Mouse (Mus musculus): ENCODE results near the gene Pcsk6. TPM values are rescaled to one million over a fixed set of nuclear protein-coding genes. Genes with fewer than 3 reads are reported as not detected.
A peak's percentile ranks its signal among the peaks of the same experiment; 100 is the strongest.

Gene Pcsk6
- total and polyA plus RNA-seq, 2 experiments from 2014 or later: 2.1 to 13.0 TPM

DNA sequence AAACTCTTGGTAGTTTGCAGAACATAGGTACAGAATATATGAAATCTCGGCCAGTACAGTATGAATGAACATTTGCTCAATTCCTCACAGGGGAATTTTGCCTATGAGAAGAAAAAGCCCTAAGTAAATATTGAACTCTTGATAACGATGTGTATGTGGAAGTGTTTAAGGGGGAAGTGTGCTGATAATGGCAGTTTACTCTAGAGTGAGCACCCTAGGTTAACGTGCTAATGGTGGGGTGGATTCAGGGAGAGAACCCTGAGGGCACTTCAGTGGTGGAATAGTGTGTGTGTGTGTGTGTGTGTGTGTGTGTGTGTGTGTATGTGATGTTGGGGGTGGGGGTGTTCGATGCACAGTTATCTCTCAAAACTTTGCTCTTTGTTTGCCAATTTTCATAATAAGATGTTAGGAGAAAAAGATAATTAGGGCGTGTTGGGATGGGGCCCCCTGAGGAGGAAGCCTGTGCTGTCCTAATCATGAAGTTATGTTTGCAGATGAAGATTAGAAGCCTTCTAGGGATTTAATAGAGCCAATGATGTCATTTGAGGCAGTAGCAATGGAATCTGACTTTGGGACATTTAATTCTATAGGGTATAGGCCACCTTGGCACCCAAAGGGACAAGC is 19.2 kb downstream of the Pcsk6 start:
- H3K4me3 ChIP-seq (ENCODE audit: low read length): no peak overlapping the region
- no peaks in the 10 kb centered on the region for H3K36me3 ChIP-seq (ENCODE audit: insufficient read depth, low read length)
- peak overlapping the region; percentile 48; the same call in 1 of the 2 replicates for H3K4me2 ChIP-seq (ENCODE audit: low read depth, low read length)
- H3K9ac ChIP-seq (replicated peaks; ENCODE audit: low read length): no peak overlapping the region
- no peak overlapping the region for H3K27ac ChIP-seq
- ATAC-seq (no peak), DNase-seq (ENCODE audit: low spot score) (no peak)
- 0 out of 2 replicates have a peak, but pooled peaks cover 3% of the 10 kb centered on the region for H3K4me1 ChIP-seq (ENCODE audit: insufficient read depth, low read length)
- H3K9me3 ChIP-seq (ENCODE audit: low read length): no peaks in the 10 kb centered on the region
- WGBS: 74% methylated on average over 5 of the region's 5 CpGs
- TF ChIP-seq CTCF (IDR thresholded peaks at IDR 0.05; ENCODE audit: low read depth): no peak
- H3K27me3 ChIP-seq (ENCODE audit: insufficient read depth, low read length): no peaks in the 10 kb centered on the region

GRCm38 (mm10) chr7:65881290-65881688 is 19.8 kb downstream of the Pcsk6 start:
- WGBS: 28% methylated on average over 12 of the region's 12 CpGs

DNA sequence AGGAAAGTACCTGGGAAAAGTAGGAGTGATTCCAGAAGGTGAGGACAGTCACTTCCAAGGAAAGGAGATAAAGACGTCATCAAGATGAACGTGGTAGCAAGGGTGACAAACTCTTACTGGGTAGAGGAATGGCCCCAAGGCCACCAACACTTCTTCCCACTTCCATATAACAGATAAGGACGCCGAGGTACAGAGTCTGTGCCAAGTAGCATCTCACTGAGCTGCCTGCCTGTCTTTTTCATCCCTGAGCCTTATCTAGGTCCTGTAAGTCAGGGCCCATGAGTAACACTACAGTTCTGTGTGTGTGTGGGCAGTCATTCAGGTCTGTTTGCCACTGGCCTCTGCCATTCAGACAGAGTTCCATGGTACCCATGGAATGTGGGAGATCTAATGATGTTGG is 23.4 kb downstream of the Pcsk6 start:
- Histone ChIP-seq H3K36me3 (ENCODE audit: insufficient read depth, low read length) (no peaks in the 10 kb centered on the region), H3K4me3 (ENCODE audit: low read length) (no peak overlapping the region), H3K27me3 (ENCODE audit: insufficient read depth, low read length) (no peaks in the 10 kb centered on the region), H3K9me3 (ENCODE audit: low read length) (no peaks in the 10 kb centered on the region), H3K27ac (no peak overlapping the region), H3K4me2 (ENCODE audit: low read depth, low read length) (no peak overlapping the region), H3K9ac (replicated peaks; ENCODE audit: low read length) (no peak overlapping the region), H3K4me1 (ENCODE audit: insufficient read depth, low read length) (0 out of 2 replicates have a peak, but pooled peaks cover under 1% of the 10 kb centered on the region)
- no peak for DNase-seq (ENCODE audit: low spot score)
- 87% methylated on average over 4 of the region's 4 CpGs for WGBS
- TF ChIP-seq CTCF (IDR thresholded peaks at IDR 0.05; ENCODE audit: low read depth): no peak
- ATAC-seq: no peak

More at GRCm38 (mm10) chr7:65881290-65881688, 19.8 kb downstream of the Pcsk6 start:
- Histone ChIP-seq H3K27ac (no peak overlapping the region), H3K4me3 (ENCODE audit: low read length) (0 out of 2 replicates have a peak overlapping the region, but pooled peaks have one; percentile 8), H3K9ac (replicated peaks; ENCODE audit: low read length) (no peak overlapping the region), H3K36me3 (ENCODE audit: insufficient read depth, low read length) (no peaks in the 10 kb centered on the region), H3K9me3 (ENCODE audit: low read length) (no peaks in the 10 kb centered on the region), H3K27me3 (ENCODE audit: insufficient read depth, low read length) (no peaks in the 10 kb centered on the region), H3K4me1 (ENCODE audit: insufficient read depth, low read length) (0 out of 2 replicates have a peak, but pooled peaks cover 3% of the 10 kb centered on the region), H3K4me2 (ENCODE audit: low read depth, low read length) (peak overlapping the region; percentile 48)
- no peak for ATAC-seq
- no peak for TF ChIP-seq CTCF (IDR thresholded peaks at IDR 0.05; ENCODE audit: low read depth)
- peak; percentile 48 for DNase-seq (ENCODE audit: low spot score)

GRCm38 (mm10) chr7:65885819-65886218 is 24.3 kb downstream of the Pcsk6 start:
- Histone ChIP-seq H3K27ac (no peak overlapping the region), H3K4me2 (ENCODE audit: low read depth, low read length) (no peak overlapping the region), H3K4me1 (ENCODE audit: insufficient read depth, low read length) (no peaks in the 10 kb centered on the region), H3K9me3 (ENCODE audit: low read length) (no peaks in the 10 kb centered on the region), H3K9ac (replicated peaks; ENCODE audit: low read length) (no peak overlapping the region), H3K27me3 (ENCODE audit: insufficient read depth, low read length) (no peaks in the 10 kb centered on the region), H3K36me3 (ENCODE audit: insufficient read depth, low read length) (no peaks in the 10 kb centered on the region), H3K4me3 (ENCODE audit: low read length) (no peak overlapping the region)
- no peak for ATAC-seq
- DNase-seq (ENCODE audit: low spot score): no peak
- TF ChIP-seq CTCF (IDR thresholded peaks at IDR 0.05; ENCODE audit: low read depth): peak; percentile 48
- 95% methylated on average over 6 of the region's 6 CpGs for WGBS

- H3K27me3 ChIP-seq (ENCODE audit: insufficient read depth, low read length): no peaks in the 10 kb centered on the region
- no peak overlapping the region for H3K9ac ChIP-seq (replicated peaks; ENCODE audit: low read length)
- H3K27ac ChIP-seq: no peak overlapping the region
- H3K4me3 ChIP-seq (ENCODE audit: low read length): no peak overlapping the region
- H3K9me3 ChIP-seq (ENCODE audit: low read length): no peaks in the 10 kb centered on the region
- 78% methylated on average over 7 of the region's 7 CpGs for WGBS
- DNase-seq (ENCODE audit: low spot score): no peak
- H3K4me2 ChIP-seq (ENCODE audit: low read depth, low read length): no peak overlapping the region
- H3K4me1 ChIP-seq (ENCODE audit: insufficient read depth, low read length): no peaks in the 10 kb centered on the region
- TF ChIP-seq CTCF (IDR thresholded peaks at IDR 0.05; ENCODE audit: low read depth): no peak
- no peak for ATAC-seq
- H3K36me3 ChIP-seq (ENCODE audit: insufficient read depth, low read length): no peaks in the 10 kb centered on the region
Measured at GRCm38 (mm10) chr7:65891831-65892230, 30.3 kb downstream of the Pcsk6 start.

- no peak overlapping the region for H3K4me3 ChIP-seq (ENCODE audit: low read length)
- no peaks in the 10 kb centered on the region for H3K4me1 ChIP-seq (ENCODE audit: insufficient read depth, low read length)
- no peaks in the 10 kb centered on the region for H3K36me3 ChIP-seq (ENCODE audit: insufficient read depth, low read length)
- WGBS: 37% methylated on average over 9 of the region's 9 CpGs
- DNase-seq (ENCODE audit: low spot score): no peak
- no peak overlapping the region for H3K9ac ChIP-seq (replicated peaks; ENCODE audit: low read length)
- H3K4me2 ChIP-seq (ENCODE audit: low read depth, low read length): no peak overlapping the region
- H3K27ac ChIP-seq: no peak overlapping the region
- ATAC-seq: 0 out of 2 replicates have a peak, but pooled peaks have one; percentile 25
- TF ChIP-seq CTCF (IDR thresholded peaks at IDR 0.05; ENCODE audit: low read depth): no peak
- no peaks in the 10 kb centered on the region for H3K27me3 ChIP-seq (ENCODE audit: insufficient read depth, low read length)
- H3K9me3 ChIP-seq (ENCODE audit: low read length): no peaks in the 10 kb centered on the region
Measured at GRCm38 (mm10) chr7:65892264-65892828, 30.8 kb downstream of the Pcsk6 start.

- H3K4me3 ChIP-seq (ENCODE audit: low read length): no peak overlapping the region
- H3K36me3 ChIP-seq (ENCODE audit: insufficient read depth, low read length): no peaks in the 10 kb centered on the region
- no peak overlapping the region for H3K27ac ChIP-seq
- no peaks in the 10 kb centered on the region for H3K4me1 ChIP-seq (ENCODE audit: insufficient read depth, low read length)
- H3K9me3 ChIP-seq (ENCODE audit: low read length): no peaks in the 10 kb centered on the region
- H3K4me2 ChIP-seq (ENCODE audit: low read depth, low read length): no peak overlapping the region
- 73% methylated on average over 10 of the region's 10 CpGs for WGBS
- H3K9ac ChIP-seq (replicated peaks; ENCODE audit: low read length): no peak overlapping the region
- ATAC-seq: no peak
- no peaks in the 10 kb centered on the region for H3K27me3 ChIP-seq (ENCODE audit: insufficient read depth, low read length)
- no peak for TF ChIP-seq CTCF (IDR thresholded peaks at IDR 0.05; ENCODE audit: low read depth)
- no peak for DNase-seq (ENCODE audit: low spot score)
Measured at GRCm38 (mm10) chr7:65893546-65893945, 32.0 kb downstream of the Pcsk6 start.

All from hindbrain, postnatal 0 days (tissue).